Mouse (Mus musculus) embryo, embryonic 9.5 days (tissue): ENCODE data around the gene Ankrd2.

Experiments used
- DNase-seq: peaks from one replicate; pipeline ENCODE4 v3.0.0-alpha.2; 2017; ENCODE audit errors: extremely low spot score

Gene Ankrd2

GRCm38 (mm10) chr19:42090637-42091141 lies 54.9 kb downstream of the Ankrd2 start:
- DNase-seq, result no peak
